Mouse (Mus musculus): ENCODE results near the gene Gm7792.
"Not testable (repeated sequence)": the region's sequence is repeated elsewhere in the genome, so short reads cannot be mapped to it uniquely, and the experiment has no call there.

Gene Gm7792

DNA sequence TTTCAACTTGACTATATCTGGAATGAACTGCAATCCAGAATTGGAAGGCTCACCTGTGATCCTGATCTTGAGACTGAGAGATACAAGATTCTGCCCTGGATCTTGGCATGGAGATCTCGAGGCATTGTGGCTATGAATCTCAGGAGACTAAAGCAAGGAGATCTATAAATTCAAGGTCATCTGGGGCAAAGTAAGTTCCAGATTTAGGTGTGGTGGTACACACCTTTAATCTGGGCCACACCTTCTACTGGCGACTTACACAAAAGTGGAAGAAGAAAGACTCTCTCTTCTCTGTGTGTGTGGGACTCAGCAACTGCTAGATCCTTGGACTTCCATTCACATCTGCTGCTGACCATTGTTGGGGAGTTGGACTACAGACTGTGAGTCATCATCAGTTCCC, at the start of gene Gm7792:
TSS of gene Gm7792 (plus strand) at position 301 of the 400 bp plus-strand sequence.
- DNase-seq (ENCODE audit: low read depth, low spot score): not testable (repeated sequence)
